Comparison of ENCODE assay signal across 16 mouse cellular contexts in the genomic region with DNA sequence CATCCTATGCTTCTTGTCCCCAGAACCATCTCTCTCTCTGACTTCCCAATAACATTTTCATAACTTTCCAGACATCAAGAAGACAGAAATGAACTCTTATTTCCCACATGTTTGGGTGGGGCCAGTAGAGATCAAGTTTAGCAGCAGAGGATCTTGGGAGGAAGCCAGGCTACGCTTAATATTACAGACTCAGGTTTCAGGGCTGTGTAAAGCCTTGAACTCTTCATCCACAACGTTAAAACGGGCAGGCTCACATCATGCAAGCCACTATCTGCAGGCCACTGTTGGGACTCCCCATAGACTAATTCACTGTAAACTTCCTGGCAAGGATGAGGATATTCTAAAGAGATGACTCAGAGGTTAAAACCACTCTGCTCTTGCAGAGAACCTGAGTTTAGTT.
"Had no signal": no experiment of that assay in that cellular context is flagged by ENCODE, and none has a peak within 500 bp of the region (broad histone marks: within the 10 kb centered on the region; RNA-seq: fewer than 3 reads in every experiment).

No protein-coding gene starts in this region.

- H3K4me2 ChIP-seq: kidney, embryonic 15.5 days; midbrain, embryonic 11.5 days; neural tube, embryonic 12.5 days; neural tube, embryonic 15.5 days; stomach, embryonic 15.5 days had no signal

- H3K27me3 ChIP-seq: kidney, embryonic 15.5 days; liver, embryonic 13.5 days; stomach, embryonic 15.5 days had no signal

- H3K36me3 ChIP-seq: kidney, embryonic 15.5 days; liver, embryonic 13.5 days; neural tube, embryonic 12.5 days; neural tube, embryonic 15.5 days; stomach, embryonic 15.5 days had no signal

- H3K27ac ChIP-seq: kidney, embryonic 15.5 days; left cerebral cortex, adult 2 months; liver, embryonic 13.5 days; neural tube, embryonic 12.5 days; neural tube, embryonic 15.5 days; stomach, embryonic 15.5 days had no signal

- H3K9ac ChIP-seq: kidney, embryonic 15.5 days; liver, embryonic 13.5 days; neural tube, embryonic 12.5 days; neural tube, embryonic 15.5 days; stomach, embryonic 15.5 days had no signal

- H3K9me3 ChIP-seq: kidney, embryonic 15.5 days; liver, embryonic 13.5 days; neural tube, embryonic 12.5 days; neural tube, embryonic 15.5 days; stomach, embryonic 15.5 days had no signal

- H3K4me3 ChIP-seq: kidney, embryonic 15.5 days; left cerebral cortex, adult 2 months; liver, embryonic 13.5 days; neural tube, embryonic 12.5 days; neural tube, embryonic 15.5 days; stomach, embryonic 15.5 days had no signal

- DNase-seq: kidney, postnatal 10 days; kidney, postnatal 36 days; liver, embryonic 13.5 days; lung, adult 2 months; lung, postnatal 14 days; lung, postnatal 4 days; midbrain, embryonic 14.5 days; right cerebral cortex, postnatal 25 days; spleen, adult 18-20 months; thymus, postnatal 25 days had no signal
